Mouse (Mus musculus): ENCODE data around the gene Agxt2. TPM values are rescaled to one million over a fixed set of nuclear protein-coding genes. Genes with fewer than 3 reads are reported as not detected.

Agxt2 gene
- polyA plus RNA-seq, 1 experiment from 2014 or later: not detected

- H3K9me3 ChIP-seq: no peaks in the 10 kb centered on the region
- H3K4me3 ChIP-seq: no peak overlapping the region
- H3K27ac ChIP-seq (replicated peaks): no peak overlapping the region
- no peak overlapping the region for H3K4me2 ChIP-seq
- no peaks in the 10 kb centered on the region for H3K36me3 ChIP-seq
- H3K27me3 ChIP-seq: no peaks in the 10 kb centered on the region
- H3K4me1 ChIP-seq (replicated peaks): no peaks in the 10 kb centered on the region
- H3K9ac ChIP-seq: no peak overlapping the region
- WGBS: 88% methylated on average over 3 of the region's 3 CpGs
- ATAC-seq (ENCODE audit: low read depth): no peak
Observed at GRCm38 (mm10) chr15:10379757-10380458, 21.6 kb downstream of the Agxt2 start.

GRCm38 (mm10) chr15:10387263-10387662, 28.9 kb downstream of the Agxt2 start:
- Histone ChIP-seq H3K4me2 (no peak overlapping the region), H3K9me3 (no peaks in the 10 kb centered on the region), H3K27me3 (no peaks in the 10 kb centered on the region), H3K9ac (no peak overlapping the region), H3K36me3 (no peaks in the 10 kb centered on the region), H3K4me1 (replicated peaks) (no peaks in the 10 kb centered on the region), H3K27ac (replicated peaks) (no peak overlapping the region), H3K4me3 (no peak overlapping the region)
- 72% methylated on average over 2 of the region's 2 CpGs for WGBS
- ATAC-seq (ENCODE audit: low read depth): no peak

- H3K9ac ChIP-seq: no peak overlapping the region
- H3K36me3 ChIP-seq: no peaks in the 10 kb centered on the region
- no peaks in the 10 kb centered on the region for H3K4me1 ChIP-seq (replicated peaks)
- no peak overlapping the region for H3K4me3 ChIP-seq
- ATAC-seq (ENCODE audit: low read depth): no peak
- no peaks in the 10 kb centered on the region for H3K27me3 ChIP-seq
- no peaks in the 10 kb centered on the region for H3K9me3 ChIP-seq
- 73% methylated on average over 2 of the region's 2 CpGs for WGBS
- no peak overlapping the region for H3K4me2 ChIP-seq
- H3K27ac ChIP-seq (replicated peaks): no peak overlapping the region
Observed at GRCm38 (mm10) chr15:10399795-10400194, 41.5 kb downstream of the Agxt2 start.

GRCm38 (mm10) chr15:10400415-10400814, 42.1 kb downstream of the Agxt2 start:
- ATAC-seq (ENCODE audit: low read depth): peak; percentile 53; the same call in 1 of the 2 replicates
- Histone ChIP-seq H3K4me3 (no peak overlapping the region), H3K27me3 (no peaks in the 10 kb centered on the region), H3K9me3 (no peaks in the 10 kb centered on the region), H3K36me3 (no peaks in the 10 kb centered on the region), H3K9ac (no peak overlapping the region), H3K27ac (replicated peaks) (no peak overlapping the region), H3K4me2 (no peak overlapping the region), H3K4me1 (replicated peaks) (no peaks in the 10 kb centered on the region)
- 49% methylated on average over 3 of the region's 3 CpGs for WGBS

- Histone ChIP-seq H3K9me3 (no peaks in the 10 kb centered on the region), H3K27me3 (no peaks in the 10 kb centered on the region), H3K4me2 (no peak overlapping the region), H3K9ac (no peak overlapping the region), H3K36me3 (no peaks in the 10 kb centered on the region), H3K27ac (replicated peaks) (no peak overlapping the region), H3K4me3 (no peak overlapping the region), H3K4me1 (replicated peaks) (no peaks in the 10 kb centered on the region)
- ATAC-seq (ENCODE audit: low read depth): no peak
- 88% methylated on average over 3 of the region's 3 CpGs for WGBS
Observed at GRCm38 (mm10) chr15:10409842-10410241, 51.5 kb downstream of the Agxt2 start.

GRCm38 (mm10) chr15:10410881-10411280, 52.5 kb downstream of the Agxt2 start:
- WGBS: 87% methylated on average over 2 of the region's 2 CpGs
- Histone ChIP-seq H3K4me1 (replicated peaks) (no peaks in the 10 kb centered on the region), H3K27me3 (no peaks in the 10 kb centered on the region), H3K27ac (replicated peaks) (no peak overlapping the region), H3K4me3 (no peak overlapping the region), H3K36me3 (no peaks in the 10 kb centered on the region), H3K9ac (no peak overlapping the region), H3K9me3 (no peaks in the 10 kb centered on the region), H3K4me2 (no peak overlapping the region)
- no peak for ATAC-seq (ENCODE audit: low read depth)

- no peak for ATAC-seq (ENCODE audit: low read depth)
- WGBS: 89% methylated on average over 6 of the region's 6 CpGs
- no peak overlapping the region for H3K27ac ChIP-seq (replicated peaks)
- no peaks in the 10 kb centered on the region for H3K9me3 ChIP-seq
- no peak overlapping the region for H3K9ac ChIP-seq
- no peaks in the 10 kb centered on the region for H3K27me3 ChIP-seq
- no peaks in the 10 kb centered on the region for H3K36me3 ChIP-seq
- H3K4me1 ChIP-seq (replicated peaks): no peaks in the 10 kb centered on the region
- no peak overlapping the region for H3K4me2 ChIP-seq
- H3K4me3 ChIP-seq: no peak overlapping the region
Observed at GRCm38 (mm10) chr15:10413656-10414055, 55.3 kb downstream of the Agxt2 start.

GRCm38 (mm10) chr15:10421138-10421784, 62.9 kb downstream of the Agxt2 start:
- Histone ChIP-seq H3K4me3 (no peak overlapping the region), H3K27me3 (no peaks in the 10 kb centered on the region; the same call in 1 of the 2 replicates), H3K36me3 (no peaks in the 10 kb centered on the region), H3K4me1 (replicated peaks) (peaks cover 14% of the 10 kb centered on the region), H3K9me3 (no peaks in the 10 kb centered on the region), H3K9ac (no peak overlapping the region), H3K4me2 (no peak overlapping the region), H3K27ac (replicated peaks) (no peak overlapping the region)
- ATAC-seq (ENCODE audit: low read depth): peak; percentile 86
- 11% methylated on average over 7 of the region's 7 CpGs for WGBS

GRCm38 (mm10) chr15:10421785-10422144, 63.4 kb downstream of the Agxt2 start:
- Histone ChIP-seq H3K27me3 (no peaks in the 10 kb centered on the region; the same call in 1 of the 2 replicates), H3K9me3 (no peaks in the 10 kb centered on the region), H3K27ac (replicated peaks) (no peak overlapping the region), H3K4me1 (replicated peaks) (peaks cover 14% of the 10 kb centered on the region), H3K9ac (no peak overlapping the region), H3K4me2 (no peak overlapping the region), H3K4me3 (no peak overlapping the region), H3K36me3 (no peaks in the 10 kb centered on the region)
- peak; percentile 45; the same call in 1 of the 2 replicates for ATAC-seq (ENCODE audit: low read depth)
- 22% methylated on average over 1 of the region's 1 CpGs for whole genome bisulfite sequencing

GRCm38 (mm10) chr15:10426124-10426523, 67.8 kb downstream of the Agxt2 start:
- Histone ChIP-seq H3K4me3 (no peak overlapping the region), H3K9me3 (0 out of 2 replicates have a peak, but pooled peaks cover 3% of the 10 kb centered on the region), H3K36me3 (no peaks in the 10 kb centered on the region), H3K27me3 (no peaks in the 10 kb centered on the region; the same call in 1 of the 2 replicates), H3K27ac (replicated peaks) (no peak overlapping the region), H3K4me2 (no peak overlapping the region), H3K4me1 (replicated peaks) (peaks cover 10% of the 10 kb centered on the region), H3K9ac (no peak overlapping the region)
- no peak for ATAC-seq (ENCODE audit: low read depth)
- 89% methylated on average over 6 of the region's 6 CpGs for WGBS

GRCm38 (mm10) chr15:10426545-10427266, 68.4 kb downstream of the Agxt2 start:
- Histone ChIP-seq H3K4me3 (no peak overlapping the region), H3K9me3 (0 out of 2 replicates have a peak, but pooled peaks cover 3% of the 10 kb centered on the region), H3K4me1 (replicated peaks) (peaks cover 4% of the 10 kb centered on the region), H3K9ac (no peak overlapping the region), H3K27me3 (no peaks in the 10 kb centered on the region; the same call in 1 of the 2 replicates), H3K36me3 (no peaks in the 10 kb centered on the region), H3K27ac (replicated peaks) (no peak overlapping the region), H3K4me2 (no peak overlapping the region)
- WGBS: 93% methylated on average over 13 of the region's 13 CpGs
- ATAC-seq (ENCODE audit: low read depth): no peak

- H3K36me3 ChIP-seq: peaks cover 14% of the 10 kb centered on the region; the same call in 1 of the 2 replicates
- no peak overlapping the region for H3K9ac ChIP-seq
- 88% methylated on average over 1 of the region's 1 CpGs for WGBS
- H3K4me2 ChIP-seq: no peak overlapping the region
- no peaks in the 10 kb centered on the region for H3K27me3 ChIP-seq
- H3K4me1 ChIP-seq (replicated peaks): no peaks in the 10 kb centered on the region
- H3K9me3 ChIP-seq: no peaks in the 10 kb centered on the region
- no peak overlapping the region for H3K27ac ChIP-seq (replicated peaks)
- H3K4me3 ChIP-seq: no peak overlapping the region
- ATAC-seq (ENCODE audit: low read depth): no peak
Observed at GRCm38 (mm10) chr15:10436893-10437292, 78.6 kb downstream of the Agxt2 start.

Data from neural tube, embryonic 13.5 days (tissue).